Mouse (Mus musculus): Measurements from ENCODE around the gene Cyp2j6. TPM values are rescaled to one million over a fixed set of nuclear protein-coding genes. Genes with fewer than 3 reads are reported as not detected.
A peak's percentile ranks its signal among the peaks of the same experiment; 100 is the strongest.
"Not testable (repeated sequence)": the region's sequence is repeated elsewhere in the genome, so short reads cannot be mapped to it uniquely, and the experiment has no call there.

Gene Cyp2j6
- total RNA-seq (2021), result 1 to 10 TPM; 7.6 to 7.9 TPM
- long read RNA-seq, experiment 1, transcript Cyp2j6-201 (9 exons, 3,605 nt), result major isoform, 12 of 16 reads
- long read RNA-seq, experiment 1, partial matches to known transcripts, result 2 of 16 reads
- long read RNA-seq, experiment 1, other reads (novel, unspliced or antisense), result 2 of 16 reads
- long read RNA-seq, experiment 2, partial matches to known transcripts, result 0 of 4 reads
- long read RNA-seq, experiment 2, other reads (novel, unspliced or antisense), result 1 of 4 reads

DNA sequence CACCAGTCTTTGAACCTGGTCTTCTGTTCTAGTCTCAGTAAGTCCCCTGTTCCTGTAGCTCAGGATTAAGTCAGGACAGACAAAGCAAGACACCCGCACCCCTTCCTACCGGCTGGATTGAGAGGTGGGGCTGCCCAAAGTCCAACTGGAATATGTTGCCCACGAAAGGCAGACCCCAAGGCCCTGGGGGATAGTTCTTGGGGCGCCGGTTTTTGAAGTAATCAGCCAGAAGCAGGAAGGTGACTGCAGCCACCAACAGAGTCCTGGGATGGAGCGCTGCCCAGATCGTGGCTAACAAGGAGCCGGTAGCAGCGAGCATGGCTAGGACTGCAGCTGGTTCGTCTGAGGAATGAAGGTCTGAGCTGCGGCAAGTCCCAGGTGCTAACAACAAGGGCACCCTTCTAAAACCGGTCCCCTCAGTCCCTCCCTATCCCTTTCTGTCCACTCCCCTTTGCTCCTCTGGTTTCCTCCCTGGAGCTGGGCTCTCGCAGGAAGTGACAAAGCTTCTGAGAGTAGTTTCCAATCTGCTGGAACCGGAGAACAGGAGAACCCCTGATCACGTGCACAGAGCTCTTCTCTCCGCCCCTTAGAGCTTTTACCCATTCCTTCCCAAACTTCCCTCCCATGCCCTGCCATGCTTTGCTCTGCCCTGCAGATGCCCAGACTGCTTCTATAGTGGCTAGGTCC is at the start of gene Cyp2j6:
Gene Cyp2j6 (minus strand): TSS at position 529 of the 687 bp plus-strand sequence.
- peak; percentile 64 for DNase-seq

DNA sequence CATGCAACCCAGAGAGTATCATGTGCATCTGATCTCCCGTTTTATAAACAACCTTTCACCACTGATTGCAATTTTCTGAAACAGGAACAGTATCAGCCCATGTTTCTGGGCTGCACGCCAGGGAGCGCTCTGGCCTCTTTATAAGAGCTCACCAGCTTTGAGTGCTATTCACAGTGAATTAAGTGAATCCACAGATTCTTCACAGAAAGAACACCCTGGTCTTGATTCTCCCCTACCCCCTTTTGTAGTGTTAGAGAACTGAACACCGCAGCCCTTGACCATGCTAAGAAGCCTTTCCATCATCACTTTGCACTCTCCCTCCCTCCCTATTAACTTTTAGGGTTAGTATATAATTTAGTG is 38.3 kb upstream of the Cyp2j6 start:
- DNase-seq, result peak; percentile 61

DNA sequence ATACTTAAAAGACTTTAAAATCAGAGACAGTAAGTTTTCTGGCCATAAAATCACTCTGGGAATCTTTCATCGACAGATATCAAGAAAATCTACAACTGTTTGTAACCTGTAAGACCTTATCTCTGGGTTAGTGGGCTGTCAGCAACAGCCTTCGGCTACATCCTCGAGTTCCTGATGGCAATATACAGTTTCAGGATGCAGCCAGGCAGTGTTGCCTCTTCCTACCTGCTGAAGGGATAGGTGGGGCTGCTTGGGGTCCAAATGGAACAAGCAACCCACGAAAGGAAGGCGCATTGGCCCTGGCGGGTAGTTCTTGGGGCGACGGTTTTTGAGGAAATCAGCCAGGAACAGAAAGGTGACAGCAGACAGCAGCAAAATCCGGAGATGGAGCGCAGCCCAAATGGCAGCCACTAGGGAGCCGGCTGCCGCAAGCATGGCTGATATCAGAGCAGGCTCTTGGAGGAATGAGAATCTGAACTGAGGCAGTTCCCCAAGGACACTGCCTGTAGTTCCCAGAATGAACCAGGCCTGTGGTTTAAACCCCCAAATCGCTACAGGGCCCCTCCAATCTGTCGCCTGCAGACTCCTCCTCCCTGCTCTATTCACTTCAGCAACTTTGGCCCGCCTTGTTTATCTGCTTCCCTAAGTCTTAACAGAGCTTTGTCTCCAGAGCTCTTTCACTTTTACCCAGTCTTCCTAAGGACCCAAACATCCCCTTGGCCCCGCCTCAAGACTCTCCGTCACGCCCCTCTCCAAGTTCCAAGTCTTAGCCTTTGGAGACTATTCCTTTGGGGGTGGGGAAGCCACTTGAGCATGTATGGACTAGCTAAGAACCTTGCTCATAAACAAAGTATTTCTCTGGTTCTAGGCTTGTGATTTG is 37.7 kb upstream of the Cyp2j6 start, which contains the start of gene Cyp2j9:
Gene Cyp2j9 (minus strand): TSS at position 668 of the 880 bp plus-strand sequence.
- peak; percentile 68 for DNase-seq

DNA sequence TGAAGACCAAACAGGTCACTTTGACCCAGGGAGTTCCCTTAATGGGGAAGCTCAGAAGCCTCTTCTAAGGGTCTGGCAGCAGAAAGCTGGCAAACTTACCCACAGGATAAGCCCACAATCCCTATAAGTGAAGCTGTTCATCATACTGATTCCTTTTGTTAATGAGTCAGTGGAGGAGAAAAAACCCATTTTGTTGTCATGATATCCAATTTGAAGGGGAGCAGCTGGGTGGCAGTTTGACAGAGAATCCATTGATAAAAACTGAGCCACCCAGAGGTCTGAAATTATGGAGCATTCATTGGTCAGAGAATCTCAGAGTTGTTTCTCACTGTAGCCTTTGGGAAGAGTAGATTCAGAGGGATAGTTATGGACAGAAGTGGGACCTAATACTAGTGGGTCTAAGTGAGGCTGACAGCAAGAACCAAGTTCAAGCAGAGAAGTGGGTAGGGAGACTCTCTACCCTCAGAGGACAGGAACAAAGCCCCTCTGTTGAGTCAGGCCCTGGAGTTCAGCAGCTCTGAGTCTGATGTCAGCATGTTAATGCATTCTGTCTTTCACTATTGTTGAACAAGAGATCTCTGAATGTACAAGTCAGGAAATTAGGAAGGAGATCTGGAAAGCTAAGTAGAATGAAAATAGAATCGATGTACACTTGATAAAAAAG is 28.1 kb upstream of the Cyp2j6 start:
- DNase-seq, result no peak

DNA sequence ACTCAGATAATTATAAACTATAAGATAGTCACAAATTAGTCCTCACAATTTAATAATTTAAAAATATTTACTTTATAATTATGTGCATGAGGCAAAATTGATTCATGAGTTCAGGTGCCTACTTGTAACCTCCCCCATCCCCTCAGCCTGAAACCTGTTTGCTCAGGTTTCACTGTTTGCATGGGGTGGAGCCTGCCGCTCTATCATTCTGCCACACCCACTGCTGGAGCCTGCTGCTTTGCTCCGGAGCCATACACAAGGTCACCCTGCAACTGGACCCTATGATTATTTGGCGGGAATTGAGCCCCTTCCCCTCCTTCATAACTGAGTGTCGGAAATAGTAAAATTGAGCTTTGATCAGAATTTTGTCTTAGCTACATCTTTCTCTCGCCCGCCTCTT is 26.9 kb upstream of the Cyp2j6 start:
- not testable (repeated sequence) for DNase-seq

DNA sequence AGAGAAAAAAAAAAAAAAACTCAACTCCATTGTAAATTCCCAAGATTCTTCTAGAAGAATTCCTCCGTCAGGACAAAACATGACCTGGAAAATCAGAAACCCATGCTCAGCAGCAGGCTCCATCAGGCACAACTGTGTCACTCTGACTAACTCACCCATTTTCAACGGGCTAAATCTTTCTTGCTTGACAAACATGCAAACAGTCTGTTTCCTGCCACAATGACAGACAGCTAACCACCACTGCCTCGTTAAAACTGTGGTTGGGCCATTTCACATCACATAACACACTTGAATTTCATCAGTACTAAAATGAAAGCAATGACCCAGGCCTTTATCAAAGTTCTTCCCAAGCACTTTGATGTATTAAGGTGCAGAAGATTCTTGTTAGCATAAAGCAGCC is 16.0 kb upstream of the Cyp2j6 start:
- no peak for DNase-seq

DNA sequence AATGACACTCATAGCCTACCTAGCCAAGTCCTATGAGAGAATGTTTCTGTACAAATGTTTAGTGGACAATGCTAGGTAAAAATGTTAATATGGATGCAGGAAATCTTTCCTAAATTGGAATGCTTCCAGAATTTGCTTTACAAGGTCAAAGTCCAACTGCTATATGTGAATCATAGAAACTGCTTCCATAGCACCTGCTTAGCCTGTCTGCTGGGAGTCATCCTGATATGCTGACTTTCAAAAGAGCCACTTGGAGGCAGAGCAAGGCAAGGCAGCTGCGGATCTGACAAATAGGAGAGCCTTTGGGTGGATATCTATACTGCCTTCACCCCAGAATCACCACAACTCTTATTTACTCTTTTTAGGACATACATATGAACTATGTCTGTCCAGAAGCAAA is 14.5 kb upstream of the Cyp2j6 start:
- DNase-seq, result no peak

DNA sequence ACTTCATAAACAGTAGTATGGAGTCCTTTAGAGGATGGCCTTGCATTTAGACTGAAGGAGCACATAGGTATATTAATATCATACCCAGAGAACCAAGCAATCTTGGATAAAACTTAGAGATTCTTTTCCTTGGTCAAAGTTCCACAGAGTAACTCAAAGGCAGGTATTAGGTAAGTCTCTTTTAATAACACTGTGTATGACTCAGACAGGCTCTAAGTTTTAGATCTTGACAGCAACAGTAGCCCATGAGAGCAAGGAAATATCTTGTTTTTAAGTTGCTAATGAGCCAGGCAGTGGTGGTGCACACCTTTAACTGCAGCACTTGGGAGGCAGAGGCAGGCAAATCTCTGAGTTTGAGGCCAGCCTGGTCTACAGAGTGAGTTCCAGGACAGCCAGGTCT is 12.3 kb upstream of the Cyp2j6 start:
- DNase-seq, result no peak

DNA sequence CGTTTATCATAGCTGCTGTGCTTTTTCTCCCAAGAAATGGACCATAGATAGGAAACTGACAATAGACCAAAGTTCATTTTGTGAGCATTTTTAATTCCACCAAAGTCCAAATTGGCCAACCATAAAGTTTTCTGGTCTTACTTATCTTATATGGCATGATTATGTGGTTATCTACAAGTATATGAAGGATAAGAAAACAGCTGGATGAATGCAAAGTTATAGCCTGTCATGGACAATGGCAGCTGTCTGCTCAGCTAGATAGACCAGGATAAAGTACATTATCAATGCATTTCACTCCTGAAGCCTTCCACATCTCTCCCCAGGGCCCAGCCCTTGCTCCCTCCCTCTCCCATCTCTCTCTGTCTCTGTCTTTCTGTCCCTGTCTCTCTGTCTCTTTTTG is 7.0 kb upstream of the Cyp2j6 start:
- DNase-seq, result no peak

DNA sequence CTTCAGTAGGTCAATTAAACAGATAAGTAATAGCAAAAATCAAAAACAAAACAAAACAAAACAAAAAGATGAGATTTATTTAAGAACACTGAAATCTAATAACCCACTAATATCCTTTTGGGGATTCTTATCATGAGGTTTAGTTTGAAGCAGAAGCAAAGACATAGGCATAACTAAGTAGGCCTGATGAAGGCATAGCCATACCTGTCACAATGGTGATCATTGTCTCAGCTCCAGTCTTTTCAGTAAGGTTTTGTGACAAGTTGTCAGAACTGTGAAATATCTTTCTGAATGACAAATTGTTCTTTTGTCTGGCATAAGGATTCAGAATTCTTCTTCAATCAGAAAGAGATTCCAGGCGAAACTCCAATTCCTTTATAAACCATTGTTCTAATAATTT is 6.3 kb upstream of the Cyp2j6 start:
- no peak for DNase-seq

DNA sequence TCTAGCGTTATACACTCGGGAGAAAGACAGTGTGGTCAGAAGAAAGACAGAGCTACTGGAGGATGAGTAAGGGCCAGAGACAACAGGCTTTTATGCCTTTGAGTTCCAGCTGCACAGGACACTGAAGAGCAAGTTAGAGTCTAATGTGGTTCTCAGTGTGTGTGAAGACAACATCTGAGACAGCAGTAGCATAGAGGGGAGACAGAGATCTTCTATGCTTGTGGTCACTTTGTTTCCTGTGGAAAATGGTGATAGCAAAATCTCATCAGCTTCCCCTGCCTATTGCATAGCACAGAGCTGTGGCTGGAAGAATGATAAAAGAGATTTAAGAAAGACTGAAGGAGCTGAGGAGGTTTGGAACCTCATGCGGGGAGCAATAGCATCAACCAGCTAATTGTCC is 1.8 kb downstream of the Cyp2j6 start:
- DNase-seq, result no peak

DNA sequence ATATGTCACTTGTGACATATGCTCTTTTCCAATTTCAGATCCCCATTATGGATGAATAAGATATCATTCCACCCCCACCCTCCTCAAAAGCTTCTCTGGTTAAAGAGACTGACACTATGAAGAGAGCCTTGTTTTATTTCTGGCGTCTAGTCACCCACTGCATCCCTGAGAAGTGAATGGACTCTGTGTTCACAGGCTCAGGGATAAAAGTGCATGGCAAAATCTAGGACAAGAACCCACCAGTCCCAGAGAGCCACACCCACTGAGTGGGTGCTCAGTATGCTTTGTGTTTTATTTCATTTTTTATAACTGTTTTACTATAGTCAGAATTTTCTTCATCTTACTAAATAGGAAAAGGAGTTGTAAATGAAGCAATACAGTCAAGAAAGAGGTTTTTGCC is 7.5 kb downstream of the Cyp2j6 start:
- DNase-seq, result no peak

DNA sequence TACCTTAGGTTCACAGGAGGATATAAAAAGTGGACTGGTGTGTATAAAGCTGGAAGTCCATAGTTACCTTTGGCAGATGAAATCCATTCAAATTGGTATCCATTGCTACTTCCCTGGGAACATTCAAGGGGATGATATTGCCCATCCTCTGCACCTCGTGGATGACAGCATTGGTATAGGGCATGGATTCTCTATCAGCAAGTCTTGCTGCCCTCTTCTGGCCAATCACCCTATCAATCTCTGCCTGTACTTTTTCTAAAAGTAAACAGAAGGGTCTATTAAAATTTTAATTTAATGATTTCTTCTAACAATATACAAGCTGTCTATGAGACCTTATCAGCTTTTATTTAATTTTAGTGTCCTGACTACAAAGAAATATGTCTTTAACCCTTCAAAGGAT is 27.7 kb downstream of the Cyp2j6 start:
- DNase-seq, result peak; percentile 18

DNA sequence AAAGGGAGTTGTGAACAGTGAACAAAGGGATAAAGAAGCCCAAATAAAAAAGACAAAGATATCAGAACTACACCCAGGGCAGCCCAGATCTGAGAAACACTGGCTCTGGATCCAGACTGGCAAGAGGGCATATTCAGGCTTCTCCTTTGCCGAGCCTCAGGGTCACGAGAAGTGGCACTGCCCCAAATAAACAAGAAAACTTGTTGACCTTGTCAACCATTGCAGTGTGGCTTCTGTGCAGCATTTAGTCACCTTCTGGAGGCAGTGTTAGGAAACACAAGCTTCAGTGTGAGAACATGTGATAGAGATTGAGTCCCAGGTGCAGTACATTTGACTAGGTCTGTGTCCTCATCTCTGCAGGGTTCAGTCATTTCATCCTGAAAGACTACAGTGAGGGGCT is 31.2 kb downstream of the Cyp2j6 start:
- peak; percentile 47 for DNase-seq

DNA sequence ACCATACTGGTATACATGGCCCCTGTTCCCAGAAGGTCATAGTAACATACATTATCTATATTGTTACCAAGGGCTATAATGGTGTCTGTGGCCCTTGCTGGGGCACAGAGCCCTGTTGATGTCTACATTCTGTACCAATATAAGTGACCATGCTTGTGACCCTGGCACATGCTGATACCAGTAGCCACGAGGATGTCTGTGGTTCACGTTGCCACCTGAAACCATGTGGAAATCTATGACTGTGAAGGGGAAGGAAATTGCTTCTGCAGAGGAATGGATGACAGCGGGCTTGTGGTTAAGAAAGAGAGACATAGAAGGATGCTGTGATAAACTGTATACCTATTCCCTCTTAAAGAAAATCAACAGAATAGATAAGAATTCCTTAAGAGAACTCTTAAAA is 43.4 kb downstream of the Cyp2j6 start:
- DNase-seq, result no peak

DNA sequence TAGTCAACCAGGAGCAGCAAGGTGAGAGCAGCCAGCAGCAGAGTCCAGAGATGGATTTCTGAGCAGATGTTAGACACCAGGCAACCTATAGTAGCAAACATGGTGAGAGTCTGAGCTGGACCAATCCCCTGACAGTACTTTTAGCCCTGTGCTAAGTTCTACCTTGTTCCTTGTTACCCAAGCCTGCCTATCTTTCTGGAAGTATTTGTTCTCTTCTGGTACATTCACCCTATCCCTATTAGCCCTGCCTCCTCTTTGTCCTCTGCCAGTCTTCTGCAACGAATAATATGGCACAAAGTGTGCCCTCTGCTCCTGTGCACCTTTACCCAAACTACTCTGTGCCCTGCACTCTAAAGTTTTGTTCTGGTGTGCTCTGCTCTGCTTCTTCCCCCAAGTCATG is 46.2 kb downstream of the Cyp2j6 start, which contains the start of gene Cyp2j8:
Gene Cyp2j8 (minus strand): TSS at position 101 of the 400 bp plus-strand sequence.
- no peak for DNase-seq

Other genes with a start within 250 kb of the Cyp2j6 start
- gene Cyp2j11, start 205.0 kb downstream of the Cyp2j6 start, total RNA-seq (2021), result not detected
- not detected for gene Cyp2j8, start 46.3 kb downstream of the Cyp2j6 start, total RNA-seq (2021)
- gene Cyp2j9, start 37.9 kb upstream of the Cyp2j6 start, total RNA-seq (2021), result 1 to 10 TPM; 1.5 to 2.4 TPM
- gene Cyp2j5, start 110.5 kb upstream of the Cyp2j6 start, total RNA-seq (2021), result 10 to 100 TPM in 1 of 2 experiments, 1 to 10 TPM in 1; 6.8 to 17.9 TPM
- gene Gm12695, start 231.5 kb upstream of the Cyp2j6 start, total RNA-seq (2021), result not detected

Data from adrenal gland, postnatal 10 days (tissue).